Mouse (Mus musculus) kidney, embryonic 15.5 days (tissue): ENCODE results near the gene Atl2. TPM values are rescaled to one million over a fixed set of nuclear protein-coding genes. Genes with fewer than 3 reads are reported as not detected.

Source experiments
- ATAC-seq: fragments of 200-750 bp; cut with Nextera tagmentation; replicated peaks from 2 replicates; pipeline ENCODE4 v1.8.0; 2017; ENCODE audit warnings: moderate TSS enrichment; ENCODE audit not compliant: low FRiP score
- H3K27ac ChIP-seq: fragments of 300-500 bp; sonication (generic); 2 replicates; pipeline ENCODE4 v1.5.1; 2015; ENCODE audit warnings: mild to moderate bottlenecking, inconsistent platforms
- H3K27me3 ChIP-seq: fragments of 300-500 bp; sonication (generic); 2 replicates; pipeline ENCODE4 v1.6.1; 2015; ENCODE audit warnings: inconsistent platforms
- H3K36me3 ChIP-seq: fragments of 300-500 bp; sonication (generic); 2 replicates; pipeline ENCODE4 v1.6.1; 2015; ENCODE audit warnings: inconsistent platforms
- H3K4me1 ChIP-seq: fragments of 300-500 bp; sonication (generic); 2 replicates; pipeline ENCODE4 v1.6.1; 2015; ENCODE audit warnings: inconsistent platforms
- H3K4me2 ChIP-seq: fragments of 300-500 bp; sonication (generic); 2 replicates; pipeline ENCODE4 v1.6.1; 2015; ENCODE audit warnings: moderate library complexity, mild to moderate bottlenecking, inconsistent platforms
- H3K4me3 ChIP-seq: fragments of 300-500 bp; sonication (generic); replicated peaks from 2 replicates; pipeline ENCODE4 v1.5.1; 2015; ENCODE audit warnings: mild to moderate bottlenecking, inconsistent platforms
- H3K9ac ChIP-seq: fragments of 300-500 bp; sonication (generic); 2 replicates; pipeline ENCODE4 v1.6.1; 2015; ENCODE audit warnings: mild to moderate bottlenecking, inconsistent platforms
- H3K9me3 ChIP-seq: fragments of 300-500 bp; sonication (generic); replicated peaks from 2 replicates; pipeline ENCODE4 v1.6.1; 2016; ENCODE audit warnings: inconsistent platforms
- WGBS: fragments of 180-500 bp; shearing (Covaris S2); methylation state at CpG from one replicate; pipeline ENCODE4 v1.1.7; 2015; ENCODE audit warnings: mixed read lengths; 5-methylcytosine and 5-hydroxymethylcytosine counted together
- polyA plus RNA-seq: library from polyadenylated mRNA; unstranded; fragments of >200 nt; fragmentation: Nextera tagmentation; extraction: Ambion mirVana; gene quantifications from 2 replicates; pipeline ENCODE4 v1.2.1, GENCODE M21; 2015

Atl2 gene
- polyA plus RNA-seq, 1 experiment from 2014 or later, result 38.5 TPM

DNA sequence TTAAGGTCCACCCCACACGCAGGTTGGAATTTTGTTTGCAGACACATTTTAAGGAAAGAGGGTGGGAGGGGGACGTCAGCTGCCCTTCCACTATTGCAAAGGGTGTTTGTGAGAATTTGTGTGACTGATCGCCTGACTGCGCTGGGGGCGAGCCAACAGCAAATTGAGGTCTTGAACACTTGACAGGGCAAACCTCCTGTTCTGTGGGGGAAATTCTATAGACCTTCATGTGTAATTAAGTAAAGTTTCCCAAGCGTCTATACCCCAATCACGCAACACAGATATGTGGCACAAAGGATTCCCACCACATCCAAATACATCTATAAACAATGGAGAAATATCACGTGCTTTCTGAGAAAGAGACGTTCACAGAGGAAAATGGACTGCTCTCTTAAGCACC, 85.5 kb downstream of the Atl2 start:
- no peak overlapping the region for H3K27ac ChIP-seq
- WGBS, result 78% methylated on average over 9 of the region's 9 CpGs
- H3K27me3 ChIP-seq, result no peaks in the 10 kb centered on the region
- no peak overlapping the region for H3K4me3 ChIP-seq
- no peaks in the 10 kb centered on the region for H3K9me3 ChIP-seq
- peaks cover 12% of the 10 kb centered on the region for H3K4me1 ChIP-seq
- no peak for ATAC-seq
- no peaks in the 10 kb centered on the region for H3K36me3 ChIP-seq
- no peak overlapping the region for H3K4me2 ChIP-seq
- H3K9ac ChIP-seq, result no peak overlapping the region

- Histone ChIP-seq H3K4me3 (no peak overlapping the region), H3K4me1 (peaks cover 12% of the 10 kb centered on the region), H3K27me3 (no peaks in the 10 kb centered on the region), H3K4me2 (no peak overlapping the region), H3K9me3 (no peaks in the 10 kb centered on the region), H3K27ac (no peak overlapping the region), H3K9ac (no peak overlapping the region), H3K36me3 (no peaks in the 10 kb centered on the region)
- 72% methylated on average over 23 of the region's 23 CpGs for WGBS
- ATAC-seq, result no peak
These were observed 86.2 kb downstream of the Atl2 start for GRCm38 (mm10) chr17:79809491-79810316.

DNA sequence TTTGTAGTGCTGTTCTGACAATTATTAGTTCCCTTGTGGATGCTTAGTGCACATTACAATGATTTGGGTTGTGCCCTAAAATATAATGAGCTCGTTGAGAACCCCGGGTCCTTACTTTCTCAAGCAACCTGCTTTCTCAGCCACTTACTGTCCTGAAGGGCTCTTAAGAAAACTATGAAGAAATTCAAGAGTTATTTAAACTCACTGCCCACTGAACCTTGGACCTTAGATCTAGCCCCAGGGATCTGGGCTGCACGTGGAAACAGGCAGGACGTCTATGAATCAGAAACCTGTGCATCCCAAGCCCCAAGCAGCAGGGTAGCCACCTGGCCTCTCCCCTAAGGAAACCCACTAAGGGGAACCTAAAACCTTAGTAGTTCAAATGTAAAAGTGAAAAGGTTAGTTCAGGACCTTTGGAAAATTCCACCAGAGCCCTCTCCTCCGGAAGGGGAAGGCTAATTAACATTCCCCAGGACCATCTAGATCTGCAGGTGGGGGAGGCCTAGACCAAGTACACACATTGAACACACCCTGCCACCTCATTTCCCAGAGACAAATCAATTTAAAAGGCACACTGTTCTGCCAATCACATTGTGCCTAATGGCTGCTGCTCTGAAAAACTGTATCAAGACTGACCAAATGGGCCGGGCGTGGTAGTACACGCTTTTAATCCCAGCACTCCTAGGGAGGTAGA, 88.5 kb downstream of the Atl2 start:
- H3K9me3 ChIP-seq, result no peaks in the 10 kb centered on the region
- no peak overlapping the region for H3K4me3 ChIP-seq
- H3K27me3 ChIP-seq, result no peaks in the 10 kb centered on the region
- H3K4me1 ChIP-seq, result peaks cover 12% of the 10 kb centered on the region
- no peak overlapping the region for H3K9ac ChIP-seq
- no peaks in the 10 kb centered on the region for H3K36me3 ChIP-seq
- 63% methylated on average over 8 of the region's 8 CpGs for WGBS
- no peak overlapping the region for H3K4me2 ChIP-seq
- H3K27ac ChIP-seq, result no peak overlapping the region
- ATAC-seq, result 0 out of 2 replicates have a peak, but pooled peaks have one; percentile 18

GRCm38 (mm10) chr17:79804747-79805146, 91.2 kb downstream of the Atl2 start:
- 55% methylated on average over 2 of the region's 2 CpGs for WGBS
- Histone ChIP-seq H3K27me3 (no peaks in the 10 kb centered on the region), H3K9me3 (no peaks in the 10 kb centered on the region), H3K4me1 (peaks cover 9% of the 10 kb centered on the region), H3K4me2 (no peak overlapping the region), H3K27ac (no peak overlapping the region), H3K9ac (no peak overlapping the region), H3K4me3 (no peak overlapping the region), H3K36me3 (no peaks in the 10 kb centered on the region)
- ATAC-seq, result no peak

GRCm38 (mm10) chr17:79802056-79802455, 93.9 kb downstream of the Atl2 start:
- Histone ChIP-seq H3K4me2 (no peak overlapping the region), H3K27me3 (no peaks in the 10 kb centered on the region), H3K9ac (no peak overlapping the region), H3K4me3 (no peak overlapping the region), H3K27ac (no peak overlapping the region), H3K9me3 (no peaks in the 10 kb centered on the region), H3K36me3 (no peaks in the 10 kb centered on the region), H3K4me1 (no peaks in the 10 kb centered on the region)
- ATAC-seq, result no peak
- 67% methylated on average over 7 of the region's 7 CpGs for WGBS

GRCm38 (mm10) chr17:79798831-79799230, 97.1 kb downstream of the Atl2 start:
- no peak for ATAC-seq
- H3K4me3 ChIP-seq, result no peak overlapping the region
- no peak overlapping the region for H3K27ac ChIP-seq
- H3K4me1 ChIP-seq, result no peaks in the 10 kb centered on the region
- H3K36me3 ChIP-seq, result no peaks in the 10 kb centered on the region
- no peaks in the 10 kb centered on the region for H3K27me3 ChIP-seq
- no peak overlapping the region for H3K4me2 ChIP-seq
- 92% methylated on average over 10 of the region's 10 CpGs for WGBS
- no peak overlapping the region for H3K9ac ChIP-seq
- no peaks in the 10 kb centered on the region for H3K9me3 ChIP-seq

Other genes starting within 250 kb of the Atl2 start
- 16.5 and 17.2 TPM in 2 replicates for gene Cyp1b1, start 181.1 kb downstream of the Atl2 start, polyA plus RNA-seq
- 65.5 and 67.1 TPM in 2 replicates for gene Hnrnpll, start 166.2 kb upstream of the Atl2 start, polyA plus RNA-seq
- 18.2 and 20.8 TPM in 2 replicates for gene Galm, start 231.3 kb upstream of the Atl2 start, polyA plus RNA-seq